Mouse (Mus musculus) megakaryocyte, embryonic 14.5 days (primary cell): ENCODE results near the gene Cda.

ENCODE experiments used
- FLI1 ChIP-seq: IDR thresholded peaks from 2 replicates; pipeline ENCODE4 v1.6.1; 2012; ENCODE audit warnings: low read length, inconsistent platforms, mixed read lengths
- GATA1 ChIP-seq: IDR thresholded peaks from 3 replicates; pipeline ENCODE4 v1.6.1; 2012; ENCODE audit warnings: mixed read lengths, low read length, inconsistent platforms, borderline replicate concordance

DNA sequence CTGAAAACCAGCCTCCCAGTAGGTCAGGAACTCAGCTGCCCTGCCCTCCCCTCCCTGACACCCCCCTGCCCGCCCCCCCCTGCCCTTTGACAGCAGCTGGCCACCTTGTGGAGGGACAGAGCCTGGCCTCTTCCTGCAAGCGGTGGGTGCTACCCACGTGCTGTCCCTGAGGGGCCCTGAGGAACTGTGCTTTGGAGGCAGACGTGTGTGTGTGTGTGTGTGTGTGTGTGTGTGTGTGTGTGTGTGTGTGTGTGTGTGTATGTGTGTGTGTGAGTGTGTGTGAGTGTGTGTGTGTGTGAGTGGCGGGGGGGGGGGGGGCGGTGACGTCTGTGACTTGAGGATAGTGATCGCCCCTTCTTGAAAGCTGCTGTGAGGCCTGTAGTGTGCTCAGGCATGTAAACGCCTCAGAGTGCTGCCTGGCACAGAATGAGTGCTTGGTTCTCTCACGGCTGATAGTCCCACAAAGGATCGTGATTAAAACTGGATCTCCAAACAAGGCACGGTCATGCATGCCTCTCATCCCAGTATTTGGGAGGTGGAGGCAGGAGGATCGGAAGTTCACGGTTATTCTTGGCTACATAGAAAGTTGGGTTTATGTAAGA lies 73.7 kb downstream of the Cda start:
- TF ChIP-seq FLI1 (no peak), GATA1 (no peak)
